Mouse (Mus musculus): ENCODE measurements around the gene Plxnd1. TPM values are rescaled to one million over a fixed set of nuclear protein-coding genes. Genes with fewer than 3 reads are reported as not detected.

Gene Plxnd1
- polyA plus RNA-seq, 1 experiment from 2014 or later = 14.7 TPM

GRCm38 (mm10) chr6:115926416-115926815, 68.4 kb downstream of the Plxnd1 start:
- Histone ChIP-seq H3K9ac (no peak overlapping the region), H3K4me2 (replicated peaks) (no peak overlapping the region), H3K4me1 (replicated peaks; ENCODE audit: control insufficient read depth, insufficient read depth, low read length) (0 out of 2 replicates have a peak, but pooled peaks cover 6% of the 10 kb centered on the region), H3K27ac (0 out of 2 replicates have a peak overlapping the region, but pooled peaks have one; percentile 9), H3K9me3 (ENCODE audit: control insufficient read depth, low read length) (no peaks in the 10 kb centered on the region), H3K36me3 (replicated peaks; ENCODE audit: control insufficient read depth, insufficient read depth) (no peaks in the 10 kb centered on the region), H3K4me3 (replicated peaks; ENCODE audit: low read length) (no peak overlapping the region), H3K27me3 (ENCODE audit: control insufficient read depth, insufficient read depth, low read length) (no peaks in the 10 kb centered on the region)
- ATAC-seq (ENCODE audit: low FRiP score) (no peak), DNase-seq (ENCODE audit: low spot score) (no peak)
- WGBS = 66% methylated on average over 10 of the region's 10 CpGs

GRCm38 (mm10) chr6:115924829-115925228, 70.0 kb downstream of the Plxnd1 start:
- DNase-seq (ENCODE audit: low spot score) = no peak
- Histone ChIP-seq H3K4me3 (replicated peaks; ENCODE audit: low read length) (no peak overlapping the region), H3K27ac (no peak overlapping the region), H3K9me3 (ENCODE audit: control insufficient read depth, low read length) (no peaks in the 10 kb centered on the region), H3K27me3 (ENCODE audit: control insufficient read depth, insufficient read depth, low read length) (no peaks in the 10 kb centered on the region), H3K4me2 (replicated peaks) (no peak overlapping the region), H3K36me3 (replicated peaks; ENCODE audit: control insufficient read depth, insufficient read depth) (no peaks in the 10 kb centered on the region), H3K4me1 (replicated peaks; ENCODE audit: control insufficient read depth, insufficient read depth, low read length) (0 out of 2 replicates have a peak, but pooled peaks cover 6% of the 10 kb centered on the region), H3K9ac (no peak overlapping the region)
- ATAC-seq (ENCODE audit: low FRiP score) = no peak
- WGBS = 56% methylated on average over 6 of the region's 6 CpGs

DNA sequence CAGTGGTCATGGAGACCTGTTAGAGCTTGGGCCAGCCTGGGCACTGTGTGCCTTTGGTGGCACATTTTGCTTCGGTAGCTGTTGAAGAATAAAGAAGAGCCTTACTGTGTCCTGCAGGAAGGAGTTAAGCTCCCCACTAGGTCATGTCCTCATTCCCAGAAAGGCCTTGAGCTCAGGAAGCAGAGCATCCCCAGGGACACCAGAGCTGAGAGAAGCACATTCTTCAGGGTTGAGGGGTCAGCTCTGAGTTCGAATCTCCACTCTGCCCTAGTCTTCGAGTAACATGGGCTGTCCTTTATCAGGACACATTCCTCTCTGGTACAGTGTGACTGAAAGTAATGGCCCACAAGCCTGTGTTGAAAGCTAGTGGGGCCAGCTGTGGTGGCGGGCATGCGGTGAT, 74.9 kb downstream of the Plxnd1 start:
- ATAC-seq (ENCODE audit: low FRiP score) (no peak), DNase-seq (ENCODE audit: low spot score) (no peak)
- WGBS = 95% methylated on average over 5 of the region's 5 CpGs
- H3K27me3 ChIP-seq (ENCODE audit: control insufficient read depth, insufficient read depth, low read length) = no peaks in the 10 kb centered on the region
- H3K27ac ChIP-seq = no peak overlapping the region
- no peaks in the 10 kb centered on the region for H3K4me1 ChIP-seq (replicated peaks; ENCODE audit: control insufficient read depth, insufficient read depth, low read length)
- H3K36me3 ChIP-seq (replicated peaks; ENCODE audit: control insufficient read depth, insufficient read depth) = no peaks in the 10 kb centered on the region
- H3K4me2 ChIP-seq (replicated peaks) = no peak overlapping the region
- H3K4me3 ChIP-seq (replicated peaks; ENCODE audit: low read length) = no peak overlapping the region
- H3K9ac ChIP-seq = no peak overlapping the region
- H3K9me3 ChIP-seq (ENCODE audit: control insufficient read depth, low read length) = no peaks in the 10 kb centered on the region

DNA sequence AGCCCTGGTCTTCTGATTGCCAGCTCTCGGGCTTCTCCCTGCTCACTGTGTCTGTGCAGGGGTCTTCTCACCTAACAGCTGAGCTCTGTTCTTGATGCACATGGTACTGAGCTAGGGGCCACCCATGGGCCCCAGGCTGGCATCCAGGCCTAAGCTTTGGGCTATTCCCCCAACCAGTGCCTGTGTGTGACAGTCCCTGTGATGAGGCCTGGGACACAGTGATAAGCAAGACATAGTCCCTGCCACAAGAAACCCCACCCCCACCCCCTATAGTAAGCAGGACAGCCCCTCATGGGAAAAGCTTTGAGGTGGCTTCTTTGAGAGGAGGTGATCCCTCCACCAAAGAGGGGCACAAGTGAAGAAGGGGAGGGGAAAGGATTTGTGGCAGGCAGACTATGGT, 76.2 kb downstream of the Plxnd1 start:
- H3K9ac ChIP-seq = no peak overlapping the region

GRCm38 (mm10) chr6:115916611-115917010, 78.2 kb downstream of the Plxnd1 start:
- Histone ChIP-seq H3K4me3 (replicated peaks; ENCODE audit: low read length) (no peak overlapping the region), H3K4me1 (replicated peaks; ENCODE audit: control insufficient read depth, insufficient read depth, low read length) (0 out of 2 replicates have a peak, but pooled peaks cover 6% of the 10 kb centered on the region), H3K36me3 (replicated peaks; ENCODE audit: control insufficient read depth, insufficient read depth) (no peaks in the 10 kb centered on the region), H3K27me3 (ENCODE audit: control insufficient read depth, insufficient read depth, low read length) (no peaks in the 10 kb centered on the region), H3K9ac (no peak overlapping the region), H3K27ac (no peak overlapping the region), H3K4me2 (replicated peaks) (no peak overlapping the region), H3K9me3 (ENCODE audit: control insufficient read depth, low read length) (no peaks in the 10 kb centered on the region)
- ATAC-seq (ENCODE audit: low FRiP score) (no peak), DNase-seq (ENCODE audit: low spot score) (no peak)
- WGBS = 88% methylated on average over 5 of the region's 5 CpGs

More for the DNA sequence above, 76.2 kb downstream of the Plxnd1 start:
- Histone ChIP-seq H3K36me3 (replicated peaks; ENCODE audit: control insufficient read depth, insufficient read depth) (no peaks in the 10 kb centered on the region), H3K27ac (no peak overlapping the region), H3K27me3 (ENCODE audit: control insufficient read depth, insufficient read depth, low read length) (no peaks in the 10 kb centered on the region), H3K4me3 (replicated peaks; ENCODE audit: low read length) (no peak overlapping the region), H3K4me1 (replicated peaks; ENCODE audit: control insufficient read depth, insufficient read depth, low read length) (0 out of 2 replicates have a peak, but pooled peaks cover 6% of the 10 kb centered on the region), H3K9me3 (ENCODE audit: control insufficient read depth, low read length) (no peaks in the 10 kb centered on the region), H3K4me2 (replicated peaks) (no peak overlapping the region)
- DNase-seq (ENCODE audit: low spot score) = no peak
- no peak for ATAC-seq (ENCODE audit: low FRiP score)
- 95% methylated on average over 1 of the region's 1 CpGs for WGBS

- Histone ChIP-seq H3K9ac (no peak overlapping the region), H3K4me2 (replicated peaks) (no peak overlapping the region), H3K36me3 (replicated peaks; ENCODE audit: control insufficient read depth, insufficient read depth) (no peaks in the 10 kb centered on the region), H3K27me3 (ENCODE audit: control insufficient read depth, insufficient read depth, low read length) (no peaks in the 10 kb centered on the region), H3K4me1 (replicated peaks; ENCODE audit: control insufficient read depth, insufficient read depth, low read length) (0 out of 2 replicates have a peak, but pooled peaks cover 6% of the 10 kb centered on the region), H3K9me3 (ENCODE audit: control insufficient read depth, low read length) (no peaks in the 10 kb centered on the region), H3K4me3 (replicated peaks; ENCODE audit: low read length) (no peak overlapping the region), H3K27ac (peak overlapping the region; percentile 53; the same call in 1 of the 2 replicates)
- 80% methylated on average over 17 of the region's 17 CpGs for WGBS
- ATAC-seq (ENCODE audit: low FRiP score) (no peak), DNase-seq (ENCODE audit: low spot score) (no peak)
Observed at GRCm38 (mm10) chr6:115915601-115916445, 79.0 kb downstream of the Plxnd1 start.

DNA sequence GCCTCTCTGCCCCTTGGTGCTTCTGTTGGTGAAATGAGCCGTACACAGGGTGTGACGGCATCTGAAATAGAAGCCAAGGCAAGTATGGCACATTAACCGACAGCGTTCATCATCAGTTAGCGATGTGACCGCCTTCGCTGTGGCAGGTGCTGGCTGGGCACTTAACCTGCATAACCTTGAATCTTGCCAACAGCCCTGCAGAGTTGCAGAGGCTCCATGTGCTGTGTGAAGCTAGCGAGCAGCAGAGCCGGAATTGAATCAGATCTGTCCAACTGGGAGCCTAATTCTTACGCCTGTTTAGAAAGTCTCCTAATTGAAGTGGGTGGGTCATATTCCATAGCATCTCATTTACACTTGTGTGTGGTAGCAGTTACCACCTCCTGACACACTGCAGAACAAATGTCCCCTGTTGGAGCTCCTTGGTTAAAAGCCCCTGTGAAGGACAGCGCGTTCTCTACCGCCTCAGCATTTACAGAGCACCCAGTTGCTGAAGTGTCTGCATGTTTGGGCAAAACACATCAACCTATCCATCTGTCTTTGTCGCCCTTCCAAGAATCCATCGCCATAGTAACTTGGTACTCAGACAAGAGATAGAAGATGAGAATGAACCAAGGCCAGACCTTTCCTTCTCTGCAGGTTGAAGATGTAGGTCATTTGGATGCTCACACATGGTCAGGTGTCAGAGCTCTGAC, 80.1 kb downstream of the Plxnd1 start:
- WGBS = 64% methylated on average over 15 of the region's 15 CpGs
- H3K27me3 ChIP-seq (ENCODE audit: control insufficient read depth, insufficient read depth, low read length) = no peaks in the 10 kb centered on the region
- peak overlapping the region; percentile 53; the same call in 1 of the 2 replicates for H3K27ac ChIP-seq
- H3K4me3 ChIP-seq (replicated peaks; ENCODE audit: low read length) = no peak overlapping the region
- no peak overlapping the region for H3K9ac ChIP-seq
- 0 out of 2 replicates have a peak, but pooled peaks cover 6% of the 10 kb centered on the region for H3K4me1 ChIP-seq (replicated peaks; ENCODE audit: control insufficient read depth, insufficient read depth, low read length)
- ATAC-seq (ENCODE audit: low FRiP score) (no peak), DNase-seq (ENCODE audit: low spot score) (no peak)
- no peak overlapping the region for H3K4me2 ChIP-seq (replicated peaks)
- H3K9me3 ChIP-seq (ENCODE audit: control insufficient read depth, low read length) = no peaks in the 10 kb centered on the region
- H3K36me3 ChIP-seq (replicated peaks; ENCODE audit: control insufficient read depth, insufficient read depth) = peaks cover 7% of the 10 kb centered on the region; the same call in 1 of the 2 replicates

DNA sequence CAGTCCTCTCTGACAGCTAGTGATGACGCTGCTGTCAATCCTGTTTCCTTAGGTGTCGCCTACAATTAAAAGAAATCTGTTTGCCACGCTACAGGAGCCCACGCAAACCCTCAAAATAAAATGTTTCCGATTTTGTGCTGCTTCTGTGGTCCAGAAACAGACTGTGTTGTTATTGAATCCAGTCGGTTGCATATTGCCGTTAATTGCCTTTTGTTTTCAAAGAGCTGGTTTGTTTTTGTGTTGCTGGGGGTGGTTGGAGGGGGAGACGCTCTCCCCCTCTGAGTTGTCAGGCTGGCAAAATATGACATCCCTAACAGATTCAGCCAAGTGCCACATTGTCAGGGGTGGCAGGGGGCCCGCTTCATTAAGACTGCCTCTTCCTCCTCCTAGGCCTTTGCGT, 81.3 kb downstream of the Plxnd1 start:
- Histone ChIP-seq H3K27ac (no peak overlapping the region), H3K36me3 (replicated peaks; ENCODE audit: control insufficient read depth, insufficient read depth) (peaks cover 7% of the 10 kb centered on the region; the same call in 1 of the 2 replicates), H3K4me1 (replicated peaks; ENCODE audit: control insufficient read depth, insufficient read depth, low read length) (0 out of 2 replicates have a peak, but pooled peaks cover 6% of the 10 kb centered on the region), H3K4me2 (replicated peaks) (no peak overlapping the region), H3K4me3 (replicated peaks; ENCODE audit: low read length) (no peak overlapping the region), H3K9ac (no peak overlapping the region), H3K27me3 (ENCODE audit: control insufficient read depth, insufficient read depth, low read length) (no peaks in the 10 kb centered on the region), H3K9me3 (ENCODE audit: control insufficient read depth, low read length) (no peaks in the 10 kb centered on the region)
- 81% methylated on average over 10 of the region's 10 CpGs for WGBS
- no peak for ATAC-seq (ENCODE audit: low FRiP score)
- no peak for DNase-seq (ENCODE audit: low spot score)

GRCm38 (mm10) chr6:115911763-115912162, 83.0 kb downstream of the Plxnd1 start:
- Histone ChIP-seq H3K27me3 (ENCODE audit: control insufficient read depth, insufficient read depth, low read length) (no peaks in the 10 kb centered on the region), H3K4me2 (replicated peaks) (no peak overlapping the region), H3K9ac (no peak overlapping the region), H3K4me3 (replicated peaks; ENCODE audit: low read length) (no peak overlapping the region), H3K36me3 (replicated peaks; ENCODE audit: control insufficient read depth, insufficient read depth) (peaks cover 16% of the 10 kb centered on the region), H3K27ac (no peak overlapping the region), H3K4me1 (replicated peaks; ENCODE audit: control insufficient read depth, insufficient read depth, low read length) (0 out of 2 replicates have a peak, but pooled peaks cover 6% of the 10 kb centered on the region), H3K9me3 (ENCODE audit: control insufficient read depth, low read length) (no peaks in the 10 kb centered on the region)
- 83% methylated on average over 6 of the region's 6 CpGs for WGBS
- DNase-seq (ENCODE audit: low spot score) (no peak), ATAC-seq (ENCODE audit: low FRiP score) (no peak)
